Mouse (Mus musculus): Measurements from ENCODE around the gene Elk3.

DNA sequence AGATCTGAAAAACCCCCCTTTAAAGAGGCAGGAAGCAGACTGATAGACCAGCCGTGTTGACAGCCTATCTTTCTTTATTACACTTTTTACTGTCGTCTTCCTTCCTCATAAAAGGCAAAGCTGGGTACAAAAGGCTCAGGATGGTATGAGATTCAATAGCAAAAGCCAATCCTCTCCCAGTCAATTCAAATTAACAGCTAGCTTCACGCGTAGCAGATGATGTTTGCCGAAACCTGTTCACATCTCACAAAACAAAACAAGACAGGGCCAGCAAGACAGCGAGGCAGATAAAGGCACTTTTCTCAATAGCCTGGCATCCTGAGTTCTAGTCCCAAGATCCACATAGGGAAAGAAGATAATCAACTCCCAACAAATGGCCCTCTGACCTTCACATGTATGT lies 21.5 kb downstream of the Elk3 start:
- TF ChIP-seq TAL1 (conservative IDR thresholded peaks at IDR 0.05; ENCODE audit: low read depth, low read length): no peak
- no peak for TF ChIP-seq CTCF (IDR thresholded peaks at IDR 0.05; ENCODE audit: low read depth, low read length)
- no peak for TF ChIP-seq GATA1 (IDR thresholded peaks at IDR 0.05; ENCODE audit: borderline replicate concordance, low read length)

Data from G1E (cell line).